Mouse (Mus musculus) liver, embryonic 14.5 days (tissue): ENCODE results near the gene Clmp.

Experiments used
- CTCF ChIP-seq: IDR thresholded peaks from 2 replicates; pipeline ENCODE4 v1.5.1; 2016; ENCODE audit warnings: antibody characterized with exemption, low read depth, control low read depth
- EP300 ChIP-seq: IDR thresholded peaks from 2 replicates; pipeline ENCODE4 v1.6.1; 2016; ENCODE audit warnings: antibody characterized with exemption, low read depth

DNA sequence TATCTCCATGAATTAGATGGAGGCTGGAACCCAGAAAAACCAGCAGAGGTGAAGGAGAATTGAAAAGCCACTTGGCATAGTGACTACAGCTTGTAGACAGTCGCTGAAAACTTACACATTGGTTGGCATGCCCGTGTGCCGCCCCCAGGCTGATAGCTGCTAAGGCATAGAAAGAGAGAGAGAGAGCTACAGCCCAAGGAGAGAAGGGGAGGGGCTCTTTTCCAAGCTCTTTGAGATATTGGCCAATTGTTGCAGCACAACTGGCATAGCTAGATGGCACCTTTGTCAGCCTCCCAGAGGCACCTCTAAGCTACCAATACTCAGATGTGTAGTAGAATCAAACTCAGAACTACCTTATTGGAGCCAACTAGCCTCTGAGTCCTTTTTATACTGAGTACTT is 1.8 kb downstream of the Clmp start:
- TF ChIP-seq CTCF, result no peak
- TF ChIP-seq EP300, result no peak
